Mouse (Mus musculus) embryo, embryonic 10 days (tissue): ENCODE measurements around the gene Samd9l.
"Not testable (repeated sequence)": the region's sequence is repeated elsewhere in the genome, so short reads cannot be mapped to it uniquely, and the experiment has no call there.

ENCODE experiments used
- DNase-seq: peaks from one replicate; pipeline ENCODE4 v3.0.0-alpha.2; 2015; ENCODE audit warnings: low spot score

Gene Samd9l

DNA sequence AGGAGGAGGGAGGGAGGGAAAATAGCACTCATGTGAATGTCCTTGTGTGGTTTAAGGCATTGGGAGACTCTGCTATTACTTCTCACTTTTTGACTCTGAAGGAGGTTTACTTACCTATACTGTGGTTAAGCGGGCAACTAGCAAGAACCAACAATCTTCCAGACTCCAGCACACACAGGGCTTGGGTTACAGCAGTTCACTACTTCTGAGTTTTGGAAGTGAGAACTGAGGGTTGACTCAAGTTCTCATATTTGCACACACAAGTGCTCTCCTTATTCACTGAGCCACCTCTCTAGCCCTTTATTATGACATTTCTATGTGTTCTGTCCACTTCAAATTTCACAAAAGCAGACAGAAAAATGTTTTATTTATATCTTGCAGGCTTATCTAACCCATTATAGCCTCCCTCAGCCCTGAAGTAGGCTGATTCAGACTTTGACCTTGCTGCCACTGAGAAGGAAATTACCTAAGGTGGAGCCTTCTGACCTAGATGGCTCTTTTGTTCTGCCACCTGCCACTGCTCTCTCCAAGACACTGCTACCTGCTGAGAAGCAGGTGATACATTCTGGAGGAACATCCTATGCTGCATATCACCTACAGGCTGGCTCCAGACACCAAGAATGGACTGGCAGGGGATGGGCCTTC, 55.6 kb downstream of the Samd9l start:
- not testable (repeated sequence) for DNase-seq

DNA sequence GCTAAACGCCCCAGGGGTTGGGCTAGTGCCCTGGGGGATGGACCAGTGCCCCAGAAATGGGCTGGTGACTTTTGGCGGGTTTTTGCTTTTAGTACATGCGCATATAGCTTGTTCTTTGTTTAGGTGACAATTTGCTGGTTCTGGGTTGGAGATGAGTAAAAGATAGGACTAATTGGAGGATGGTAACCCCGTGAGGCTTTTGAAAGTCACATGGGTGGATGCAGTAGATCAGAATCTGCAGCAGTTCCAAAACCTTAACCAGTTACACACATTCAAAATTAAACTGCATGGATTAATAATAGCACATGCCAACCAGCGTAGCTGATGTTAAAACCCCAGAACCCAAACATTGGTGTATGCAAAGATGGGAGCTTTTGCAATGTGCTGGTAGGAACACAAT, 57.9 kb downstream of the Samd9l start:
- DNase-seq, result no peak

DNA sequence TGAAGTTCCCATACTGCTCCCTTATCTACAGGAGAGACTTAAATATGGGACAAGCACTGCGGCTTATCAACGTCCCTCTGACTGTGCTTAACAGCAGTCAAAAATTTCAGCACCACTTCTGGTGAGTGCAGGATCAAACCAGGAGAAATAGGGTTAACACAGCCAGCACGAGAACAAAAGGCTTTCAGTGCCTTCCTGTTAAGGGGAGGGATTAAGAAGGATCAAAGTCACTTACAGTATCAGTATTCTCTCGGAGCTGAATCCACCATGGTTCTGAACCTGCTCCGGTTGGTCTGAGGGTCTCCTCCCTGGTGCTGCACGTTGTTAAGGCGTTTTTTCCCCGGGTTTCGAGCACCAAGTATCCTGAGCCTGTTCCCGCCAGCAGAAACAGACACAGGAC, 58.4 kb downstream of the Samd9l start:
- DNase-seq, result peak; percentile 14

DNA sequence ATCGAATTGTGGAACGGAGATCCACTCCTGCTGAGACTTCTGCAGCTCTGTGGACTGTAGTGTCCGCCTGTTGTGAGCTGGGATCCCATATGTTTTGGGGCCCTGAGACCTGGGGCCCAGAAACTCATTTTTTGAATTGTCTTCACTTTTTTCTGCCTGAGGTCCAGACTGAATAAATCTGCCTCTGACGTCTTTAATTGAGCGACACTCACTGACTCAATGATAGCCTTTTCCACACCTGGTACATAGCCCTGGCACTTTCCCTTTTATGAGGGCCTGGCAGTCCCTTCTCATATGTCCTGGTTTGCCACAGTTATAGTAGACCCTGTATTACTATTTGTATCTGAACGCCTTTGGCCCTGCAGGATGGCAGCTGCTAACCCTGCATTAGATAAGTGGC, 60.2 kb downstream of the Samd9l start:
- DNase-seq, result not testable (repeated sequence)
